Mouse (Mus musculus) lung, embryonic 14.5 days (tissue): Measurements from ENCODE around the gene Rheb. TPM values are rescaled to one million over a fixed set of nuclear protein-coding genes. Genes with fewer than 3 reads are reported as not detected.
"Not testable (repeated sequence)": the region's sequence is repeated elsewhere in the genome, so short reads cannot be mapped to it uniquely, and the experiment has no call there.

Source experiments
- ATAC-seq: fragments of 200-750 bp; cut with Nextera tagmentation; 2 replicates; pipeline ENCODE4 v1.8.0; 2017; ENCODE audit warnings: mild to moderate bottlenecking, moderate TSS enrichment, moderate library complexity; ENCODE audit not compliant: insufficient read depth
- DNase-seq: peaks from one replicate; pipeline ENCODE4 v3.0.0-alpha.2; 2015
- H3K27ac ChIP-seq: fragments of 300-500 bp; sonication (generic); 2 replicates; pipeline ENCODE4 v1.5.1; 2014; ENCODE audit warnings: low read depth, mild to moderate bottlenecking, moderate library complexity
- H3K27me3 ChIP-seq: fragments of 300-500 bp; sonication (generic); 2 replicates; pipeline ENCODE4 v1.6.1; 2014; ENCODE audit warnings: low read length, control low read depth; ENCODE audit not compliant: insufficient read depth
- H3K36me3 ChIP-seq: fragments of 300-500 bp; sonication (generic); 2 replicates; pipeline ENCODE4 v1.6.1; 2014; ENCODE audit warnings: control low read depth; ENCODE audit not compliant: insufficient read depth
- H3K4me1 ChIP-seq: fragments of 300-500 bp; sonication (generic); 2 replicates; pipeline ENCODE4 v1.6.1; 2014; ENCODE audit warnings: antibody characterized with exemption, control low read depth; ENCODE audit not compliant: insufficient read depth
- H3K4me2 ChIP-seq: fragments of 300-500 bp; sonication (generic); 2 replicates; pipeline ENCODE4 v1.6.1; 2014; ENCODE audit warnings: mild to moderate bottlenecking
- H3K4me3 ChIP-seq: fragments of 300-500 bp; sonication (generic); 2 replicates; pipeline ENCODE4 v1.5.1; 2014; ENCODE audit warnings: low read depth, low read length
- H3K9ac ChIP-seq: fragments of 300-500 bp; sonication (generic); 2 replicates; pipeline ENCODE4 v1.6.1; 2014
- H3K9me3 ChIP-seq: fragments of 300-500 bp; sonication (generic); 2 replicates; pipeline ENCODE4 v1.6.1; 2016; ENCODE audit warnings: low read depth, low read length, control low read depth
- CTCF ChIP-seq: IDR thresholded peaks from 2 replicates; pipeline ENCODE4 v1.5.1; 2016; ENCODE audit warnings: antibody characterized with exemption, low read depth
- WGBS: fragments of 180-500 bp; shearing (Covaris S2); extraction: QIAGEN DNeasy Blood & Tissue Kit; methylation state at CpG from one replicate; pipeline ENCODE4 v1.1.7; 2014; 5-methylcytosine and 5-hydroxymethylcytosine counted together
- polyA plus RNA-seq: library from polyadenylated mRNA; unstranded; fragments of >200 nt; fragmentation: Nextera tagmentation; extraction: Ambion mirVana; gene quantifications from 2 replicates; pipeline ENCODE4 v1.2.1, GENCODE M21; 2014

The Rheb gene
- polyA plus RNA-seq, 1 experiment from 2014 or later: 198 TPM

DNA sequence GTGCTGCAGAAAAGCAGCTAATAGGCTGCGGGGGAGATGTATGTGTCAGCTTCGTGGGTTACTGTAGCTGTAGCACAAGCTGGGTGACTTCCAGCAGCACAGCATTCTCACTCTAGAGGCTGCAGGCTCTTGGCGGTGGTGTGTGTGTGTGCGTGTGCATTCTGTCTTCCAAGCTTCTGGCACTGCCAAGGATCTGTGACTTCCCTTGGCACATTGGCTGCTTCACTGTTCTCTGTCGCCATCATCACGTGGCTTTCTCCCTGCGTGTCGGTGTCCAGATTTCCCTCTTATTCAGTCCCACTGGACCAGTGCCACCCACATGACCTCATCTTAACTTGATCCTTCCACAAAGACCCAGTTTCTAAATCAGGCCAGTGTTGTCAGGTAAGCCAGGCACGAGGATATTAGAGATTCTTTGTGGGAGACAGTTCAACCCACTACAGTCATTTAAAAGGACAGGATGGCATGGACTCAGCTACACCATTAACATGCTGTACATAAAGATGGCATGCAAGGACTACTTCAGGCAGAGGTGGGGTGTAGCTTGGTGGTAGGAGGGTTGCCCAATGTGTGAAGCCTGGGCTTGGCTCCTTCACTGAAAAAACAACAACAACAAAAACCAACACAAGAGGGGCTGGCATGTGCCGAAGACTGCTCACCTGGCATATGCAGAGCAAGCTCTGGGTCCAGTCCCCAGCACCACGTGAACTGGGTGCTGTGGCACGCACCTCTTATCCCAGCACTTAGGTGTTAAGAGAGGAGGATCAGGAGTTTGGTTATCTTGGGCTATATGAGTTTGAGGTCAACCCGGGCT lies 18.4 kb upstream of the Rheb start:
- Histone ChIP-seq H3K27me3 (no peaks in the 10 kb centered on the region), H3K36me3 (peaks cover 9% of the 10 kb centered on the region; the same call in 1 of the 2 replicates), H3K9me3 (no peaks in the 10 kb centered on the region), H3K9ac (no peak overlapping the region), H3K4me2 (no peak overlapping the region), H3K27ac (no peak overlapping the region), H3K4me3 (no peak overlapping the region), H3K4me1 (no peaks in the 10 kb centered on the region)
- DNase-seq: peak; percentile 24
- 76% methylated on average over 13 of the region's 13 CpGs for WGBS
- ATAC-seq: no peak
- TF ChIP-seq CTCF: no peak

DNA sequence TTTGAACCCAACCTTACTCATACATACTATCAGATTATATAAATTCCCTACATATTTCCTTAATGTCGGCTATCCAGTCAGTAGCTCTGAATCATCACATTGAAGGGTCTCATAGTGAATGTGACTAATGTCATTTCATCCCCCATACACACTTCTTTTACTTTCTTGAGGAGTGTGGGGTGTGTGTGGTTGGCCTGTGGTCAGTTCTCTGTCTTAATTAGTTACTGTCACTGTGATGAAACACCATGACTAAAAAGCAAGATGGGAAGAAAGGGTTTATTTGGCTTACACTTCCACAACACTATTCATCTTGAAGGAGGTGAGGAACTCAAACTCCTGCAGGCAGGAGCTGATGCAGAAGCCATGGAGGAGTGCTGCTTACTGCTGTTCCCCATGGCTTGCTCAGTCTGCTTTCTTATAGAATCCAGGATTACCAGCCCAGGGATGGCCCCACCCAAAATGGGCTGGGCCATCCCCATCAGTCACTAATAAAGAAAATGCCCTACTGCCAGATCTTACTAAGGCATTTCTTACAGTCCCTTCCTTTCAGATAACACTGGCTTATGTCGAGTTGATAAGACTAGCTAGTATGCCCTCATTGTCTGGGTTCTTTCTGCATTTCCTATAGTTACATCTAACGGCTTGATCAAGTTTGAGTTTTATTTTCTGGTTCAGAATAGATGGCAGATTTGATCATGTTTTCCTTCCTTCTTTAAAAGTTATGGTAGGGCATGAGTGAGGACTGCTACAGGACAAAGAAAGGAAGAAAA lies 17.5 kb upstream of the Rheb start:
- Histone ChIP-seq H3K4me1 (no peaks in the 10 kb centered on the region), H3K9me3 (no peaks in the 10 kb centered on the region), H3K4me3 (no peak overlapping the region), H3K27me3 (no peaks in the 10 kb centered on the region), H3K27ac (no peak overlapping the region), H3K9ac (no peak overlapping the region), H3K4me2 (no peak overlapping the region), H3K36me3 (peaks cover 9% of the 10 kb centered on the region; the same call in 1 of the 2 replicates)
- ATAC-seq: no peak
- TF ChIP-seq CTCF: no peak
- 65% methylated on average over 3 of the region's 3 CpGs for WGBS
- DNase-seq: no peak

DNA sequence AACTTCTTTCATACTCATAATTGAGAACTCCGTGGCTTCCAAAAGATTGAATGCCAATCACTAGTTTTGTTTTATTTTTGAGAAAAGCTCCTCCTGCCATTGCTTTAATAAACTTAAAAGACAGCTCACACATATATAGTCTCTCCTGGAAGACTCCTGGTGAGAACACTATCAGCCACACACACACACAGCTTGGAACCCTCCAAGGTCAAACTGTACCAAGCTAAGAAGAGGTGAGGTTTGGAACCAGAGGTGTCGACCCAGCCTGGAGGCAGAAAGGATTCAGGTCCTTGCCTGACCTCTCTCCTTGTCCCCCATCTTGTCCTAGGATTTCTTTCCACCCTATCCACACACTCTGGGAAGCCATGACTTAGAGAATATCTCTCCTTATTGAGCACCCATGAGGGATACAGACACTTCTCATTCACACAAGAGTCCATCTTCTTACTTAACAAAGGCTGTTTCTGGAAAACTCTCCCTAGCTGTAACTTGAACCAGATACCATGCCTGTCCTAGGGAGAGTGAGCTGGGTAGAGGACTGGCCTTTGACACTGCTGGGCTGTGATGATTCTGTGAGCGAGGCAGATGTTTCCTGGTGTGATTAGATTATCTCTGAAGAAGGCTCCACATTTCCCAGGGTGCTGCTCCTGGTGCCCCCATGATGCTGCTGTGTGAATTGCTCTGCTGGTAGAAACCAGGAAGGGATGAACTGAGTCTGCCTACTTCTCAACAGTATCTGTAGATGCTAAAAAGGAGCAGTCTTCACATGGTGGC lies 12.6 kb upstream of the Rheb start:
- DNase-seq (no peak), ATAC-seq (peak; percentile 52; the same call in 1 of the 2 replicates)
- no peak for TF ChIP-seq CTCF
- no peak overlapping the region for H3K4me2 ChIP-seq
- H3K9me3 ChIP-seq: no peaks in the 10 kb centered on the region
- no peaks in the 10 kb centered on the region for H3K27me3 ChIP-seq
- 57% methylated on average over 3 of the region's 3 CpGs for WGBS
- no peak overlapping the region for H3K4me3 ChIP-seq
- H3K36me3 ChIP-seq: no peaks in the 10 kb centered on the region
- no peak overlapping the region for H3K9ac ChIP-seq
- no peaks in the 10 kb centered on the region for H3K4me1 ChIP-seq
- H3K27ac ChIP-seq: no peak overlapping the region

DNA sequence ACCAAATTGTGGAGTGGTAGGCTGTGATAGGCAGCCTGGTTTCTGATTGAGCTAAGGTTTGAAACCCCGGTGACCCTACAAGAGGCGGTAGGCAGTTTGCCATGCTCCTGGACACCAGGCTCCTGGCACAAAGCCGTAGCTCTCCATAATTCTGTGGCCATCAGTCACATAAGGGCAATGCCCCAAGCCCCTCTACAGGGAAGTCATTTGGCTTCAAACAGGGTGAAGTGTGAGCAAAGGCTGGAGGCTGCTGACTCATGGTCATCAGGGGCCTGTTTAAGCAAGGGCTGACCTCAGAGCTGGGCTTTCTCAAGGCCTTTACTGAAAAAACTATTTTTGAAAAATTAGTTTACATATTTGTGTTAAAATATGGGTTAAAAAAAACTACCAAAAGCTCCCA lies 11.8 kb upstream of the Rheb start:
- DNase-seq: no peak
- WGBS: 87% methylated on average over 3 of the region's 3 CpGs

DNA sequence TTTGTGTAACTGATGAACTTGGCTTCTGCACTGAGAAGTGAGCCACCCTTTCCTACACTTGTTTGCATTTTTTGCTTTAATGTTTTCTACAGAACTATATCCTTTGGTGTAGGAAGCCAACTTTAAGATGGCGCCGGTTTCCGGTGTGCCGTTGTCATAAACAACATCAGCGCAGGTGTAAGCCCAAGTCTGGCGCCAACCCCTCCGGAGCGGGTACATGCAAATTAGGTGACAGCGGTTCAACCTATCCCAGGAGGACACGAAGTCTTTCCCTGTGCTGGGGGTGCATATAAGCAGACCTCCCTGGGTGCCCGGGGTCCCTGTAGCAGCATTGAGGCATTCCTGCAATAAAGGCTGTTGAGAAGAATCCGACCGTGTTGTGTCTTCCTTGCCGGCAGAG lies 5.8 kb upstream of the Rheb start:
- not testable (repeated sequence) for H3K4me3 ChIP-seq, H3K9me3 ChIP-seq, H3K4me2 ChIP-seq, H3K27ac ChIP-seq, H3K9ac ChIP-seq, H3K27me3 ChIP-seq, H3K36me3 ChIP-seq, ATAC-seq, DNase-seq, H3K4me1 ChIP-seq
- 82% methylated on average over 14 of the region's 14 CpGs for WGBS

More for the DNA sequence above, 11.8 kb upstream of the Rheb start:
- no peaks in the 10 kb centered on the region for H3K9me3 ChIP-seq
- H3K27ac ChIP-seq: no peak overlapping the region
- TF ChIP-seq CTCF: no peak
- H3K4me1 ChIP-seq: no peaks in the 10 kb centered on the region
- no peaks in the 10 kb centered on the region for H3K36me3 ChIP-seq
- H3K27me3 ChIP-seq: no peaks in the 10 kb centered on the region
- H3K4me2 ChIP-seq: no peak overlapping the region
- ATAC-seq: no peak
- H3K4me3 ChIP-seq: no peak overlapping the region
- no peak overlapping the region for H3K9ac ChIP-seq

DNA sequence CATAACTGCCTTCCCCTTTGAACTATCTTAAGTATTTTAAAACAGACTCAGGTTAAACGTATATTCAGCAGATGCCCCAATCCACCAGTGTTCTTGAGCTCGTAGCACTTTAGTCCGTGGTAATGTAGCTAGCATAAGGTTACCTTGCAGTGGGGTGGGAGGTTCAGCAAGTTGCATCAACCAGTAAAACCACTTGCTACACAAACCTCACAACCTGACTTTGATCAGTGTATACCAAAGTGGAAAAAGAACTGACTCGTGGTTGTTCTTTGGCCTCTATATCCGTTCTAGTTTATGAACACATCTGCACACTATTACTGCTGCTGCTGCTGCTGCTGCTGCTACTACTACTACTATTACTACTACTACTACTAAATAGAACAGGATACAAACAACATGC lies 1.4 kb upstream of the Rheb start:
- DNase-seq (no peak), ATAC-seq (no peak)
- Histone ChIP-seq H3K4me1 (peaks cover 6% of the 10 kb centered on the region), H3K36me3 (no peaks in the 10 kb centered on the region), H3K4me2 (peak overlapping the region; percentile 76; the same call in 1 of the 2 replicates), H3K9ac (no peak overlapping the region), H3K9me3 (no peaks in the 10 kb centered on the region), H3K27ac (0 out of 2 replicates have a peak overlapping the region, but pooled peaks have one; percentile 100), H3K27me3 (no peaks in the 10 kb centered on the region), H3K4me3 (no peak overlapping the region)
- WGBS: 85% methylated on average over 5 of the region's 5 CpGs
- TF ChIP-seq CTCF: no peak
